Mouse (Mus musculus) ovary, postnatal 14 days (tissue): Measurements from ENCODE around the gene Pold1.

ENCODE experiments used
- DNase-seq: peaks from one replicate; pipeline ENCODE4 v3.0.0; 2022; ENCODE audit warnings: low spot score

The Pold1 gene

DNA sequence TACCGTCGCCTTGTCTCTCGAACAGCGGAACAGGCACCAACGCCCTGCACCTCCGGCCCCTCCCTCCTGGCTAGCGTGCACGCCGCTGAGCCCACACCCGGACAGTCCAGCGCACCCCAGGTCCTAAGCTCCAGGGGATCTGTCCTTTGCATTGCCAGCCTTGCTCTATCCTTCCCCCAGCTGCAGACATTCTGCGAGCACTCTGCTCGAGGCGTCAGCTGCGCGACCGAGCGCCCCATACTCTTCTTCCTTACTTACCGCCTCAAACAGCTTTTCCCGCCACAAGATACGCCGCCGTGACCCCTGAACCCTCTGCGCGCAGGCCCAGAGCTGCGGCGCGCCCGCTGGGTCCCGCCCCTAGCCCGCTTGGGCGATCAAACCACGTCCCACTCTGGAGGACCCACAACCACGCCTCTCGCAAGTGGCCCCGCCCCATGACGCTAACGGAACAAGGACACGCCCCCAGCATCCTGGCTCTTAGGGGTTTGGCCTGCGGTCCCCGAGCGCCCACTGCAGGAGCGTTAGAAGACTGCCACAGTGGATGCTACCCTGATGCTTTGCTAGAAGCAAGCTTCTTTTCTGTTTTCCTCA is at the start of gene Pold1:
Pold1 (minus strand) TSS at position 353 of the 591 bp plus-strand sequence.
- DNase-seq, result peak; percentile 99

GRCm38 (mm10) chr7:44598336-44598735 is 49.7 kb upstream of the Pold1 start:
- DNase-seq, result no peak

GRCm38 (mm10) chr7:44597666-44598065 is 49.0 kb upstream of the Pold1 start:
- DNase-seq, result no peak

DNA sequence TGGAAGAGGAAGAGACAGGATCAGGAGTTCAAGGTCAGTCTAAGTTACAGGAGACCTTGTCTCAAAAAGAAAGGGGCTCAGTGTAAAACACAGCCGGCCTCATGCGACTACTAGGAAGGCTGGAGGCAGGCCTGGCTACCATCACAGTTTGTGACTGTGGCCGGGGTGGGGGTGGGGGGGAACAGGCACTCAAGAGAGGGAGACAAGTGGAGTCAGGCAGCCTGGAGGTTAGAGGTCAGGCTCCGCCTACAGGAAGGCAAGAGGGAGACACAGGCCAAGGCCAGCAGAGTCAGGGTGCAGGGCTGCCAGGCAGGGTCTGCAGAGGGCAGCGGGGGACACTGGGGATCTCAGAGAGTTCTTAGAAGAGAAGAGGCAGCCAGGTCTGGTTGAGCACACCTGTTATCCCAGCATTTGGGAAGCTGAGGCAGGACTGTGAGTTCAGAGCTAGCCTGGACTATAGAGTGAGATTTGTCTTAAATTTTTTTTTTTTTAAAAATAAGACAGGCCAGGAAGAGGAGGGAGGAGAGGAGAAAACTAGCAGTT is 48.4 kb upstream of the Pold1 start:
- DNase-seq, result no peak

- no peak for DNase-seq
Measured at GRCm38 (mm10) chr7:44596051-44596450, 47.4 kb upstream of the Pold1 start.

DNA sequence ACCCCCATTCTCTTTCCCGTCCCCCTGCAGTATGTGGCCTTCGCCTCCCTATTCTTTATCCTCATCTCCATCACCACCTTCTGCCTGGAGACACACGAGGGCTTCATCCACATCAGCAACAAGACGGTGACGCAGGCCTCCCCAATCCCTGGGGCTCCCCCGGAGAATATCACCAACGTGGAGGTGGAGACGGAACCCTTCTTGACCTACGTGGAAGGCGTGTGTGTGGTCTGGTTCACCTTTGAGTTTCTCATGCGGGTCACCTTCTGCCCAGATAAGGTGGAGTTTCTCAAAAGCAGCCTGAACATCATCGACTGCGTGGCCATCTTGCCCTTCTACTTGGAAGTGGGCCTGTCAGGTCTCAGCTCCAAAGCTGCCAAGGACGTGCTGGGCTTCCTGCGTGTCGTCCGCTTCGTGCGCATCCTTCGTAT is 46.5 kb upstream of the Pold1 start:
- no peak for DNase-seq

DNA sequence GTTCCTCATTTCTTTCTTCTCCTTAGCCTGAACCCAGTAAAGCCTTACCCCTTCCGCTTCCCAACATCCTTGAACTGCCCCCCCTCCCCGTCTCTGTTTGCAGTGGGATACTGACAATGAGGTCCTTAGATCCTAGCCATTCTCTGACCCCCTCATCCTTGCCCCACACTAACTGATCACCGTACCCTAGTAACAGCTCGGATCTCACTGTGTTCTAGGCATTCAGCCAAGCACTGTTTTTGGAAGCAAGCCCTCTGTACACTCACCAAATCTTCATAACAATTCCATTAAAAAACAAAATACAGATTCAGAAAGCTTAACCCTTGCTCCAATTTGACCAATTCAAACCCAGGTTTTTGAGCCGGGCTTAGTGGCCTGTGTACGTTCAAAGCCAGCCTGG is 45.6 kb upstream of the Pold1 start:
- no peak for DNase-seq

- DNase-seq, result peak; percentile 92
Measured at GRCm38 (mm10) chr7:44593775-44594174, 45.1 kb upstream of the Pold1 start.

- no peak for DNase-seq
Measured at GRCm38 (mm10) chr7:44593051-44593450, 44.4 kb upstream of the Pold1 start.

- DNase-seq, result no peak
Measured at GRCm38 (mm10) chr7:44591348-44592116, 42.9 kb upstream of the Pold1 start.

GRCm38 (mm10) chr7:44590402-44591347 is 42.0 kb upstream of the Pold1 start, which contains the start of gene Kcnc3:
Kcnc3 (plus strand) TSS chr7:44590664.
- DNase-seq, result peak; percentile 62

DNA sequence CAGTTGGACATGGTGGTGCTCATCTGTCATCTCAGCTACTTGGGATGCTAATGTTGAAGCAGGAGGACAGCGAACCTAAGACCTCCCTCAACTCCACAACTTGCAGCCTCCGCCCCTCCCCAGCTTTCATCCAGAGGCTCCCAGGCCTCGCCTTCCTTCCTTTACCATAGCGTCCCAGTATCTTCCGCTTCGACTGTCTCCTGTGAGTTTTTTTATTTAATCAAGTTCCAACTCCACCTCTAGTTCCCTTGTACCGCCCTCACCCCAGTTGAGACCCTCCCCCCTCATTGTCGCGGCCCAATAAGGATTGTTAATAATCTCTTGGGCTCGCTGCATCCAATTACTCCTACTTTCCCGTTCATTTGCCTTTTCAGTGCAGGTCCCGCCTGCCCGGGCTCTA is 41.3 kb upstream of the Pold1 start:
- no peak for DNase-seq

- DNase-seq, result peak; percentile 35
Measured at GRCm38 (mm10) chr7:44589149-44589548, 40.5 kb upstream of the Pold1 start.

- DNase-seq, result no peak
Measured at GRCm38 (mm10) chr7:44588338-44588737, 39.7 kb upstream of the Pold1 start.

DNA sequence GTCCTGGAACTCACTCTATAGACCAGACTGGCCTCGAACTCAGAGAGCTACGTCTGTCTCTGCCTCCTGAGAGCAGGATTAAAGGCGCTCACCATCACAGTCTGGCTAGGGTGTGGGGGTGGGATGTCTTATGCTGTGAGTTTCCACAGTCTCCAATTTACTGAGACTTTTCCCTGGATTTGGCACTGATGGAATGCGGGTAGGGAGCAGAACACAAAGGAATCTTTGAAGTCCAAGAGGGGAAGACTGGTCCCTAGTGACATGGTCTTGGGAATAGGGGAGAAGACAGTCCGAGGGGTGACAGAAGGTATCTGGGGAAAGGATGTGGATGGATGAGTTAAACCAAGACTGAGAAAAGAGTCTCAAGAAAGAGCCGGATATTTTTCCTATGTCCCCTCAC is 39.0 kb upstream of the Pold1 start:
- no peak for DNase-seq

DNA sequence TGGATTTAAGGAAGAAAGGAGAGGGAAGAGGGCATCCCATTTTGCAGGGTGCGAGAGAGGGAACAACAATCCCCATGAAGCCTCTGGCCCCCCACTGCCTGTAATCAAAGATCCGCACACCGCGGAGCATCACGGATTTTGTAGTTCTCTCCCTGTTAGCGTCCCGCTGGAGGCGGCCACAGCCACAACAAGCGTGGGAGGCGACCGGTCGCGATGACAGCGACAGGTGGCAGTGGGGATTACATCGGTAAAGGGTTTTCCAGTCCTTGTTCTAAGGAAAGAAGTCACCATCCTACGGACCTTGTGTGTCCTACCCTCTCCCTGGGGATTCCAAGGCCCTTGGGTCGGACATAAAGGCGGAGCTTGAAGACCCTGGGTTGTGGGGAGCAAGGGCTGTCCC is 38.3 kb upstream of the Pold1 start:
- no peak for DNase-seq

- DNase-seq, result no peak
Measured at GRCm38 (mm10) chr7:44586518-44586917, 37.9 kb upstream of the Pold1 start.

DNA sequence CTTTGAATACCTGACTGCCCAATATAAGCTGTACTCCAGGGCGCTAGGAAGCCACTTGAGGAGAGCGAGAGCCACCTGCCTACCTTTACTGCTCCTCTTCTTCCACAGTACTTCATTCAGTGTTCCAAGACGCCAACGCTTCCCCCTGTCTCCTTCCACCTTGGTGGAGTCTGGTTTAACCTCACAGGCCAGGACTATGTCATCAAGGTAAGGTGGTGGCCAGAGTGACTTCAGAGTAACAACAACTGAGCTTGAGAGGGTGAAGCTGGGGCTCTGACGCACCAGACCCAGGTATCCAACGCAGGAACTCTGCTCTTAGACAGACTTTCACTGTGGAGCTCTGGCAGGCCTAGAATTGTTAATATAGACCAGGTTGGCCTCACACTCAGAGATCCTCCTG is 37.0 kb upstream of the Pold1 start:
- DNase-seq, result no peak

DNA sequence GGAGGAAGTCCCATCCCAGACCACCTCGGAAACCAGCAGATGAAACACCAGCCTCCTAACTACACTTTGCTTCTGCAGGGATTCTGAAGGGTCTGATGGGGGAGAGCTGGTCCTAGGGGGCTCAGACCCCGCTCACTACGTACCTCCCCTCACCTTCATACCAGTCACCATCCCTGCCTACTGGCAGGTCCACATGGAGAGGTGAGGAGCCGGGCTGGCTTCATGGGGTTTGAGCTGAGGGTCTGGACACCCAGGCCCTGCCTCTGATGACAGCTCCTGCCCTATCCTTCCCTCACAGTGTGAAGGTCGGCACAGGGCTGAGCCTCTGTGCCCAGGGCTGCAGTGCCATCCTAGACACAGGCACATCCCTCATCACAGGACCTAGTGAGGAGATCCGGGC is 36.3 kb upstream of the Pold1 start:
- DNase-seq, result no peak

- no peak for DNase-seq
Measured at GRCm38 (mm10) chr7:44584265-44584804, 35.7 kb upstream of the Pold1 start.

GRCm38 (mm10) chr7:44583146-44583545 is 34.5 kb upstream of the Pold1 start:
- no peak for DNase-seq

DNA sequence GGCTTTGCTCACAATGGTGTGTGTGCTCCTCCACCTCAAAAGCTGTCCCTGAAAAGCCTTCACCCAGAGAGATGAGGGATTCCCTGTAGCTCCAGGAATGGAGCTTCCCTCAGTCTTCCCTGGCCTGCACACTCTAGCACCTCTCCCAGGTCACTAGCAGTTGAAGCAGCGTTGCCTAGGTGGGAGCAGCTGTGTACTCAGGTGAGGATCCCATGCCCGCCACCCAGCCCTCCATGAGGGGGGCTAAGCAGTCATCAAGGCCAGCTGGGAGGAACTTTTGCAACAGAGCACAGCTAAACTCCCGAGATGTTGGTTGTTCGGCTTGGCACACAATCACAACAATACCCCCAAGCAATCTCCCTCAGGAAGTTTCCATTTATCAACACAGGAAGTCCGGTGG is 34.1 kb upstream of the Pold1 start:
- DNase-seq, result no peak
